Mouse (Mus musculus): ENCODE data around the gene Mterf1a. TPM values are rescaled to one million over a fixed set of nuclear protein-coding genes. Genes with fewer than 3 reads are reported as not detected.
"Not testable (repeated sequence)": the region's sequence is repeated elsewhere in the genome, so short reads cannot be mapped to it uniquely, and the experiment has no call there.

Gene Mterf1a
- total and polyA plus RNA-seq, 3 experiments: 11.6 to 18.1 (median 11.7) TPM

DNA sequence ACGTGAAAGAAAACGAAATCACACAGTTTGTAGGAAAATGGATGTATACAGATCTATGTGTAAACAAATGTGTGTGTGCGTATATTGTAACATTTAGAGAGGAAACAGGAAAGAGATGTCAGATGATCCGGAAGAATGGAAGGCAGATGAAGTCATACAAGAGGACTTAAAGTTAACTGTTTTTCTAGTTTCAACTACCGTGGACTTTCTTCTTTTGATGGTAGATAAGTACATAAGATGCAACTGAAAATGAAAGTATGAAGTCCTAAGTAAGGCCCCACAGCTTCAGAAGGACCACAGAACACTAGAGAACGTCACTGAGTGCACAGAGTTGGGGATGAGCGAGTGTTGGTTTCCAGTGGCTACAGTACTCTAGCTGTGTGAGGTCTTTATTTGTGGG lies 6.9 kb downstream of the Mterf1a start:
- in situ Hi-C loops (cut with MboI; ENCODE audit: low pct_ligation_motif_present, low pct_unique_long_range_greater_than_20kb, low sequenced_read_pairs): loop anchor here (25.0 kb wide), 1 partner anchor 300 kb away; the partner anchor contains the start of gene Mterf1b
- dilution Hi-C loops (cut with MboI; ENCODE audit: extremely low pct_ligation_motif_present, extremely low pct_unique_long_range_greater_than_20kb, low sequenced_read_pairs): not testable (repeated sequence)
- 0 out of 2 replicates have a peak, but pooled peaks have one; percentile 7 for TF ChIP-seq JUND (conservative IDR thresholded peaks at IDR 0.05; ENCODE audit: low read depth, low read length)

DNA sequence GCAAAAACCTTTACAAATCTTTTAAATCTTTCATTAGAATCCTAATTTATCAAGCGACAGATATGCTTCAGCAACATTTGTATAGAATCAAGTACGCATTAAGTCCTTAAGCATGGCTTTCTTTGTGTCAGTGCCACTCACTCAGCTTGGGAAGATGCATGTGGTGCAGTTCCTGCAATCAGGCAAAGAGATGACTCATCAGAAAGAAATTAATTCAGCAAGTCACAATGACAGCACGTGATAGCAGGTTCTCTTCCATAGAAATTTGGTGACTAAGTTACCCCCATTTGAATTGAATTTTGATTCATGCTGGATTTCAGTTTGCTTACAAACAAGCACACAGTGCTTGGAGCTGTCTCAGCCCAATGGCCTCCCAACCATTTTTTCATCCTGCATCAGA lies 20.2 kb downstream of the Mterf1a start:
- DNase-seq (ENCODE audit: extremely low read depth): no peak
- Histone ChIP-seq H3K4me3 (replicated peaks in 1 of 3; ENCODE audit: low read depth in 2 of 3, low read length in 2 of 3, poor library complexity in 1 of 3) (no peak overlapping the region), H3K9ac (ENCODE audit: insufficient read depth, low read depth) (no peak overlapping the region), H3K9me3 (replicated peaks; ENCODE audit: low read length) (no peaks in the 10 kb centered on the region), H3K36me3 (replicated peaks in 1 of 2; ENCODE audit: control insufficient read depth in 1 of 2, insufficient read depth in 1 of 2, low read length in 1 of 2) (no peaks in the 10 kb centered on the region), H3K27ac (ENCODE audit: insufficient read depth, low read depth) (no peak overlapping the region), H3K79me2 (replicated peaks; ENCODE audit: control insufficient read depth, extremely low read depth, insufficient read depth, poor library complexity, severe bottlenecking) (no peaks in the 10 kb centered on the region), H3K4me2 (ENCODE audit: insufficient read depth, low read depth, poor library complexity, severe bottlenecking) (no peak overlapping the region), H3K27me3 (replicated peaks) (no peaks in the 10 kb centered on the region), H3K4me1 (ENCODE audit: control insufficient read depth in 1 of 2, insufficient read depth in 2 of 2) (no peaks in the 10 kb centered on the region)
- in situ Hi-C loops (cut with MboI; ENCODE audit: low pct_ligation_motif_present, low pct_unique_long_range_greater_than_20kb, low sequenced_read_pairs): no loop called here
- dilution Hi-C loops (cut with MboI; ENCODE audit: extremely low pct_ligation_motif_present, extremely low pct_unique_long_range_greater_than_20kb, low sequenced_read_pairs): no loop called here
- TF ChIP-seq MEF2A (IDR thresholded peaks at IDR 0.05; ENCODE audit: borderline replicate concordance, low read depth, low read length): no peak
- TF ChIP-seq GABPA (IDR thresholded peaks at IDR 0.05; ENCODE audit: insufficient replicate concordance, low read depth, low read length): no peak
- TF ChIP-seq MAFK (IDR thresholded peaks at IDR 0.05; ENCODE audit: insufficient replicate concordance, low read length): no peak
- no peak for TF ChIP-seq SIN3A (IDR thresholded peaks at IDR 0.05; ENCODE audit: low read length)
- TF ChIP-seq PAX5 (IDR thresholded peaks at IDR 0.05; ENCODE audit: low read length): no peak
- TF ChIP-seq CTCF (conservative IDR thresholded peaks at IDR 0.05 in 1 of 2, IDR thresholded peaks at IDR 0.05 in 1 of 2; ENCODE audit: low read depth in 2 of 2, low read length in 2 of 2): no peak
- TF ChIP-seq E2F4 (IDR thresholded peaks at IDR 0.05; ENCODE audit: insufficient replicate concordance, low read depth, low read length): no peak
- no peak for TF ChIP-seq NELFE (IDR thresholded peaks at IDR 0.05; ENCODE audit: low read depth, low read length)
- no peak for TF ChIP-seq MYC (IDR thresholded peaks at IDR 0.05; ENCODE audit: low read depth, low read length)
- no peak for TF ChIP-seq ETS1 (conservative IDR thresholded peaks at IDR 0.05; ENCODE audit: low read depth, low read length)

More for the DNA sequence above, 6.9 kb downstream of the Mterf1a start:
- H3K27ac ChIP-seq (ENCODE audit: insufficient read depth, low read depth); H3K36me3 ChIP-seq (replicated peaks in 1 of 2; ENCODE audit: control insufficient read depth in 1 of 2, insufficient read depth in 1 of 2, low read length in 1 of 2); H3K9me3 ChIP-seq (replicated peaks; ENCODE audit: low read length); H3K4me3 ChIP-seq (replicated peaks in 1 of 3; ENCODE audit: low read depth in 2 of 3, low read length in 2 of 3, poor library complexity in 1 of 3); DNase-seq (ENCODE audit: extremely low read depth); H3K9ac ChIP-seq (ENCODE audit: insufficient read depth, low read depth); H3K79me2 ChIP-seq (replicated peaks; ENCODE audit: control insufficient read depth, extremely low read depth, insufficient read depth, poor library complexity, severe bottlenecking); H3K27me3 ChIP-seq (replicated peaks): not testable (repeated sequence)
- peak overlapping the region; percentile 44; the same call in 1 of the 2 replicates for H3K4me2 ChIP-seq (ENCODE audit: insufficient read depth, low read depth, poor library complexity, severe bottlenecking)
- peaks cover 8 to 20% of the 10 kb centered on the region in 2 experiments for H3K4me1 ChIP-seq (ENCODE audit: control insufficient read depth in 1 of 2, insufficient read depth in 2 of 2)

DNA sequence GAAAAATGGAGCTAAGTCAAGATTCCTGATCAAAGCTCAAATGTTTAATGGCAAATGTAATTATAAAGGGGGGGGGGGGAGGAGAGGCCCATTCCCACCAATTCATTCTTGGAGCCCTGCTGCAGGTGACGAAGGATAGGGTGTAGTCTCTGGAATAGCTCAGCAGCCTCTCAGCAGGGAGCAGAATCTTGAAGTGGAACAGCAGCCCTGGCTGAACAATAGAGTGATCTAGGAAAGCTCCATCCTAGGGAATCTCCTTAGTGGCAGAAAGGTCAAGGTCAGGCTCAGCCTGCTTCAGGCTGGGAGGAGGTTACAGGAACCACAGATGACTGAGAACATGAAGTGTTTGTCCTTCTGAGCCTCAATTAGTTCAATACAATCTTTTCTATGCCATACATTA lies 21.4 kb downstream of the Mterf1a start:
- in situ Hi-C loops (cut with MboI; ENCODE audit: low pct_ligation_motif_present, low pct_unique_long_range_greater_than_20kb, low sequenced_read_pairs): no loop called here
- H3K79me2 ChIP-seq (replicated peaks; ENCODE audit: control insufficient read depth, extremely low read depth, insufficient read depth, poor library complexity, severe bottlenecking): no peaks in the 10 kb centered on the region
- TF ChIP-seq GABPA (IDR thresholded peaks at IDR 0.05; ENCODE audit: insufficient replicate concordance, low read depth, low read length): no peak
- TF ChIP-seq CHD2 (IDR thresholded peaks at IDR 0.05; ENCODE audit: low read length): no peak
- no peak for TF ChIP-seq POLR2AphosphoS2 (IDR thresholded peaks at IDR 0.05; ENCODE audit: low read depth, low read length)
- TF ChIP-seq MEF2A (IDR thresholded peaks at IDR 0.05; ENCODE audit: borderline replicate concordance, low read depth, low read length): no peak
- no peak for TF ChIP-seq ZMIZ1 (IDR thresholded peaks at IDR 0.05; ENCODE audit: low read depth, low read length)
- TF ChIP-seq BHLHE40 (IDR thresholded peaks at IDR 0.05; ENCODE audit: low read depth, low read length): no peak
- TF ChIP-seq TCF12 (IDR thresholded peaks at IDR 0.05; ENCODE audit: low read depth, low read length): no peak
- no peak for TF ChIP-seq SMC3 (IDR thresholded peaks at IDR 0.05; ENCODE audit: low read depth, low read length)
- TF ChIP-seq TBP (conservative IDR thresholded peaks at IDR 0.05; ENCODE audit: low read depth, low read length): no peak
- TF ChIP-seq ZNF384 (IDR thresholded peaks at IDR 0.05; ENCODE audit: low read depth, low read length): no peak
- TF ChIP-seq JUND (conservative IDR thresholded peaks at IDR 0.05; ENCODE audit: low read depth, low read length): no peak
- no peak for TF ChIP-seq MXI1 (IDR thresholded peaks at IDR 0.05; ENCODE audit: low read depth, low read length)
- no peak for TF ChIP-seq CHD1 (IDR thresholded peaks at IDR 0.05; ENCODE audit: low read depth, low read length)
- no peak for TF ChIP-seq UBTF (IDR thresholded peaks at IDR 0.05; ENCODE audit: low read depth, low read length)
- TF ChIP-seq ELF1 (IDR thresholded peaks at IDR 0.05; ENCODE audit: low read depth, low read length): no peak
- no peak for TF ChIP-seq PAX5 (IDR thresholded peaks at IDR 0.05; ENCODE audit: low read length)
- TF ChIP-seq NELFE (IDR thresholded peaks at IDR 0.05; ENCODE audit: low read depth, low read length): no peak
- TF ChIP-seq SIN3A (IDR thresholded peaks at IDR 0.05; ENCODE audit: low read length): no peak
- no peak for TF ChIP-seq RCOR1 (conservative IDR thresholded peaks at IDR 0.05; ENCODE audit: low read depth, low read length)
- H3K27ac ChIP-seq (ENCODE audit: insufficient read depth, low read depth): no peak overlapping the region
- H3K4me2 ChIP-seq (ENCODE audit: insufficient read depth, low read depth, poor library complexity, severe bottlenecking): no peak overlapping the region
- no peaks in the 10 kb centered on the region for H3K4me1 ChIP-seq (ENCODE audit: control insufficient read depth in 1 of 2, insufficient read depth in 2 of 2)
- no peak overlapping the region for H3K4me3 ChIP-seq (replicated peaks in 1 of 3; ENCODE audit: low read depth in 2 of 3, low read length in 2 of 3, poor library complexity in 1 of 3)
- no peaks in the 10 kb centered on the region for H3K27me3 ChIP-seq (replicated peaks)
- DNase-seq (ENCODE audit: extremely low read depth): no peak
- H3K9me3 ChIP-seq (replicated peaks; ENCODE audit: low read length): no peaks in the 10 kb centered on the region
- no peak overlapping the region for H3K9ac ChIP-seq (ENCODE audit: insufficient read depth, low read depth)
- dilution Hi-C loops (cut with MboI; ENCODE audit: extremely low pct_ligation_motif_present, extremely low pct_unique_long_range_greater_than_20kb, low sequenced_read_pairs): no loop called here
- H3K36me3 ChIP-seq (replicated peaks in 1 of 2; ENCODE audit: control insufficient read depth in 1 of 2, insufficient read depth in 1 of 2, low read length in 1 of 2): no peaks in the 10 kb centered on the region

Data from CH12.LX (cell line).